Mouse (Mus musculus) c-Kit-positive CD71-positive TER-119-negative erythroid progenitor cells, embryonic 14.5 days (primary cell): ENCODE measurements around the gene Hmgxb4.

Experiments
- DNase-seq: peaks from one replicate; pipeline ENCODE4 v3.0.0-alpha.2; 2013; ENCODE audit warnings: low read depth

Gene Hmgxb4

GRCm38 (mm10) chr8:75071627-75072346 lies 78.6 kb downstream of the Hmgxb4 start:
- DNase-seq: peak; percentile 66

GRCm38 (mm10) chr8:75074876-75075275 lies 81.7 kb downstream of the Hmgxb4 start:
- no peak for DNase-seq

DNA sequence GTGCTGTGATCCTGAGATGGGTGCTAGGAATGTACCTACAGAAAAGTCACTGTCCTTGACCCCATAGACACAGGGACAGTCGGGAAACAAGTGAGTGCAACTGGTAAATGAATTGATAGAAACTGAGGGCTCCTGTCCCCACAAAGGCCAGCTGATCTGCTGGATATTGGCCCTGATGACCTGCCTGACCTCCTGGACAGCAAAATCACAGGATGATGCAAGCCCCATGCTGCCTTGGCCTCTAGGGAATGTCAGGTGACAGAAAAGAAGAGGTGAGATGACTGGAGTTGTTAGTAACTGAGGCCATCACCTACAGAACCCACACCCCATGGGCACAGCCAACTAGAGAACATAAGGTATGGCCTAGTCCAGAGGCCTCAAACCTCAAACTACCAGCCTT lies 85.1 kb downstream of the Hmgxb4 start:
- DNase-seq: no peak

- no peak for DNase-seq
These were observed 85.7 kb downstream of the Hmgxb4 start for GRCm38 (mm10) chr8:75078851-75079250.
